Mouse (Mus musculus): Measurements from ENCODE around the gene Tbc1d17. TPM values are rescaled to one million over a fixed set of nuclear protein-coding genes. Genes with fewer than 3 reads are reported as not detected.

Tbc1d17 gene
- polyA plus RNA-seq, 1 experiment from 2014 or later = 83.8 TPM

DNA sequence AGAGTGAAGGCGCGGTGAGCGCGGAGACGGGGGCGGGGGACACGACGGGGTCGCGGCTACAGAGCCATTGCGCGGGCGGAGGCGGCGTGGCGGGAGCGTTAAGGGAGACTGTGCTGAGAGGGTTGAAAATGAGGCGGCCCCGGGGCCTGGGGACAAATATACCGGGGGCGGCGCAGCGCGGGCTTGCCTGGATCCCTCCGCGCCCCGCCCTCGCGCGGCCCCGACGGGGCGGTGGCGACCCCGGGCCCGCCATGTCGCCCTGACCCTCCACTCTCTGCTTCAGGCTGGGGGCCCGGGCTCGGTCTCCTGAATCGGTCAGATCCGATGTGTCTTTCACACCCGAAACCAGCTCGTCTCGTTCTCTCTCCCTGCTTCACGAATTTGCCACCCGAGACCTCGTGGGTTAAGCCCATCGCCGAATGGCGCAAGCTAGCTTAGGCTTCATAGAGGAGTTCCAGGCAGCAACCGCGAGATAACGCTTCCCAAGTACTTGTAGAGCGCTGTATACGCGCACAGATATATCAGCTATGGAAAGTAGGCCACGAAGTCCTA lies 32.3 kb downstream of the Tbc1d17 start, which contains the start of gene Atf5:
TSS of gene Atf5 (minus strand) at position 189 of the 552 bp plus-strand sequence.
- no peaks in the 10 kb centered on the region for H3K27me3 ChIP-seq
- peaks cover 50% of the 10 kb centered on the region for H3K4me1 ChIP-seq
- peaks cover 30% of the 10 kb centered on the region for H3K36me3 ChIP-seq (replicated peaks)
- ATAC-seq (ENCODE audit: low FRiP score) = peak; percentile 44
- peak within 1 kb of the TSS; percentile 86 for H3K4me3 ChIP-seq (replicated peaks)
- H3K27ac ChIP-seq = peak within 1 kb of the TSS; percentile 98
- H3K4me2 ChIP-seq = peak within 1 kb of the TSS; percentile 90
- peak within 1 kb of the TSS; percentile 87 for H3K9ac ChIP-seq
- under 1% methylated on average over 42 of the region's 57 CpGs for WGBS
- H3K9me3 ChIP-seq = no peaks in the 10 kb centered on the region

DNA sequence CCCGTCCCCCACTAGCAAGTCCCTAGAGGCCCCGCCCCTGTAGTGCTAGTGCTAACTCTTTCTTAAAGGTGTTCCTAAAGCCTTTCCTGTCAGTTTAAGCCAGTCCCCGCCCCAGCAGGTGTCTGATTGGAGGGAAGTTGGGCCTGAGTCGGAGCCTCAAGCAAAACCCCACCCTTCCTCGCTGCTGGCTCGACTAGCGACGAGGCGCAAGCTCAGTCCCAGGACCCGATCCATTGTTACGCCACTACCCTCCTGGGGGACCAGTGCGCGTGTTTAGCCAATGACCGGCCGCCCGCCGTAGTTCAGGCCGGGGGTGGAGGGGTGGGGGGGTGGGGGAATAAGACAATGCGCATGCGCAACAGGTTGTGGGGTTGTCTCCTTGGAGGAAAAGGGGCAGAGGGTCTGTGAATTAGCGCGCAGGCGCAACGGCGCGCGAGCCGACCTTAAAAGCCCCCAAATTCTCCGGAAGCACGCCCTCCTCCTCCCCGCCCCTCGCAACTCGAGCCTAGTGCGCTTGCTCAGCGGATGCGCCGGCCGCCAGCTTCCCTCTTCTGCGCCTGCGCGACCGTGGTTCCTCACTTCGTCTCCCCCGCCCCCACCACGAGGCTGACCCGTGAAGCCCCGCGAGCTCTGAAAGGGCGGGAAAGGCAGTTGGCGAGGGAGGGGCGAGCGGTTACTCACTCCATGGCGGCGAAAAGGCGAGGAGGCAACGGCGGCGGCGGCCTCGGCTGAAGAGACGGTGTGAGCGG lies 33.0 kb downstream of the Tbc1d17 start, which contains the start of the genes Nup62 and Il4i1:
TSS of gene Nup62 (plus strand) at position 368 of the 749 bp plus-strand sequence.
TSS of gene Il4i1 (plus strand) at position 667 of the 749 bp plus-strand sequence.
- no peaks in the 10 kb centered on the region for H3K27me3 ChIP-seq
- WGBS = under 1% methylated on average over 62 of the region's 62 CpGs
- peaks cover 47% of the 10 kb centered on the region for H3K4me1 ChIP-seq

DNA sequence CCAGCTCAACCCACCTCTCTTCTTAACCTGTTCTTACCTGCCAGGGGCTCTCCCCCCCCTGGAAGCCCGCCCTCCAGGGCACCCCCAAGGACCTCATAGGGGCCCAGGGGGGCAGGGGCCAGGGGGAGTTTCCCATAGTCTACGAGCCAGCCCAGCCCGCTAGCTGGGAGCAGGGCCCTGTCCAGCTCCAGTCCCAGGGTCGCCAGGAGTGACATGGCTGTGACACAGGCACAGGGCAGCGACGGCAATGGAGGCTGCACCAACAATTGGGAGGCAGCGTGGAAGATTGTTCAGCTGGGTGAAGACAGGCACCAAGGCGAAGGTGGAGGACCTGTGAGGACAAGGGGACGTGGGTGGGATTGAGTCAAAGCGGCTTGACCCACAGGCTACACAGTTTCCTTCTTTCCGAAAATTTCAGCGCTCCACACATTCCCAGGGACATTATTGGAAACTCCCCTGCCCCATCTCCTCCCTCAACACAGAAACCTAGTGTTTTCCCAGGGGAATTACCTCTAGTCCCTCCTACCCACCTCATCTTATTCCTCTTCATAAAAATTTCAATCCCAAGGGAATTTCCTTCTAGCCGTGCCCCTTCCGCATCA lies 33.8 kb downstream of the Tbc1d17 start:
- WGBS = 32% methylated on average over 14 of the region's 14 CpGs
- no peak; the same call in 1 of the 2 replicates for ATAC-seq (ENCODE audit: low FRiP score)
- Histone ChIP-seq H3K27me3 (no peaks in the 10 kb centered on the region), H3K9me3 (no peaks in the 10 kb centered on the region), H3K4me1 (peaks cover 44% of the 10 kb centered on the region), H3K27ac (peak overlapping the region; percentile 98), H3K36me3 (replicated peaks) (peaks cover 41% of the 10 kb centered on the region), H3K4me2 (peak overlapping the region; percentile 90), H3K4me3 (replicated peaks) (peak overlapping the region; percentile 86), H3K9ac (peak overlapping the region; percentile 34)

More for the DNA sequence above, 33.0 kb downstream of the Tbc1d17 start, which contains the start of the genes Nup62 and Il4i1:
- Histone ChIP-seq H3K4me3 (replicated peaks) (peak within 1 kb of the TSS; percentile 86), H3K9me3 (no peaks in the 10 kb centered on the region), H3K4me2 (peak within 1 kb of the TSS; percentile 90), H3K27ac (peak within 1 kb of the TSS; percentile 98), H3K9ac (peak within 1 kb of the TSS; percentile 87), H3K36me3 (replicated peaks) (peaks cover 36% of the 10 kb centered on the region)
- peak; percentile 95 for ATAC-seq (ENCODE audit: low FRiP score)

DNA sequence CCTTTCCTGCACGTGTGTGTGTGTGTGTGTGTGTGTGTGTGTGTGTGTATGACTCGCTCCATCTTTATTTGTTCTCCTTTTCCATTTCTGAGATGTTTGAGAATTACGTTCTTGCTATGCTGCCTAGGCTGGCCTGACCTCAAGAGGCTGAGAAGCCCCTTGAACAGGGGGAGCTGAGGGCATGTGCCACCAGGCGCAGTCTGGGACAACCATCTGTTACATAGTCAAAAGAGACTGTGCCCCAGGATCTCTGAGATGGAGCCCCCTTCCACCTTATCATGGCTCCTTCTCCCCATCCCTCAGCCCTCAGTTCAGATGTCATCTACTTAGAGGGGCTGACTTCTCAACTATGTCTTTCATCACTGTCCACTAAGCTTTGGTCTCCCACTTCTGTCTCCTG lies 34.5 kb downstream of the Tbc1d17 start:
- H3K27me3 ChIP-seq = no peaks in the 10 kb centered on the region
- 0 out of 2 replicates have a peak overlapping the region, but pooled peaks have one; percentile 98 for H3K27ac ChIP-seq
- H3K4me1 ChIP-seq = peaks cover 38% of the 10 kb centered on the region
- no peak for ATAC-seq (ENCODE audit: low FRiP score)
- H3K4me3 ChIP-seq (replicated peaks) = no peak overlapping the region
- 96% methylated on average over 3 of the region's 4 CpGs for WGBS
- no peak overlapping the region for H3K9ac ChIP-seq
- no peaks in the 10 kb centered on the region for H3K9me3 ChIP-seq
- H3K4me2 ChIP-seq = peak overlapping the region; percentile 90
- H3K36me3 ChIP-seq (replicated peaks) = peaks cover 37% of the 10 kb centered on the region

DNA sequence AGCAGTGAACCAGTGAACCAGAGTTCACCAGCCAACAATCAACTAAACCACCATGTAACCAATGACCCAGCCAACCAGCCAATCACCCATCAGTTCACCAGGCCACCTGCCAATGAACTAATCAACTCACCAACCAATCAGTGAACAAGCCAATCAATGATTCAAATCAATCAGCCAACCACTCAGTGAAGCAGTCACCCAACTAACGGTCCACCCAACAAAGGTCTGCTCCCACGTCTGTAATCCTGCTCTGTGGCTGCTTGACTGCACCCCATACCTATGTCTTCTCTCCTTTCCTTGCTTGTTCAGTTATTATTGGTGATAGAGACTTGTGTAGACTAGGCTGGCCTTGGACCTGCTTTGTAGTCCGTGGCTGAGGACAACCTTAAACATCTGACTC lies 34.9 kb downstream of the Tbc1d17 start:
- H3K36me3 ChIP-seq (replicated peaks) = peaks cover 37% of the 10 kb centered on the region
- no peak overlapping the region for H3K27ac ChIP-seq
- no peak overlapping the region for H3K4me3 ChIP-seq (replicated peaks)
- H3K4me1 ChIP-seq = peaks cover 34% of the 10 kb centered on the region
- no peaks in the 10 kb centered on the region for H3K9me3 ChIP-seq
- no peak overlapping the region; the same call in 1 of the 2 replicates for H3K4me2 ChIP-seq
- no peaks in the 10 kb centered on the region for H3K27me3 ChIP-seq
- no peak for ATAC-seq (ENCODE audit: low FRiP score)
- H3K9ac ChIP-seq = no peak overlapping the region
- WGBS = 93% methylated on average over 3 of the region's 3 CpGs

DNA sequence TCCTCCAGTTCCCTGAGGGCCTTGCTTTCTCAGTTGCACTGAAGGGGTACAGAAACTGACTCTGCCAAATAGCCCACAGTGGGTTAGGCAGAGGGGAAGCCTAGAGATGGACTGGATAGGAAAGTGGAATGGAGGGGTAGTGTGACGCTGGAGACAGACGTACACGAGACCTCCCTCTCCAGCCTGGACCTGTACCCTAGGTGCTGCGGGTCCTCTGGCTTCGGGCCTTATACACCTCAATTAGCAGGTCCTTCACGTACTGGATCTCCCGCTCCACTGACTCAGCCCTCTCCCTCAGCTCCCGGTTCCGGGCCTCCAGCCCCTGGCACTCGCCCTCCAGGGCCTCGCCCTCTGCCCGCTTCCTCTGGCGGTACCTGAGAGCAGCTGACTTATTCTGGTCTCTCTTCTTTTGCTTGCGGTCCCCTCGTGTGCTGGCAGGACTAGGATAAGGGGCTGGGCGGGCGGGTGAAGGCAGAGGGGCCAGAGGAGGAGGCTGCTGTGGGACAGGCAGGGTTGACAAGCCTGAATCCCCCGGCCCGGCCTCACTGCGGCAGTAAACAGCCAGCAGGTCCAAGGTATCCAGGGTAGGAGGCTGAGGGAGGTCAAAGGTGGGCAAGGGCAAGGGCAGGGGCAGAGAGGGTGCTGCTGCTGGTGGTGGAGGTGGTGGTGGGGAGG lies 36.1 kb downstream of the Tbc1d17 start:
- Histone ChIP-seq H3K36me3 (replicated peaks) (peaks cover 37% of the 10 kb centered on the region), H3K4me1 (peaks cover 22% of the 10 kb centered on the region), H3K4me2 (no peak overlapping the region), H3K4me3 (replicated peaks) (no peak overlapping the region), H3K27ac (no peak overlapping the region), H3K27me3 (no peaks in the 10 kb centered on the region), H3K9me3 (no peaks in the 10 kb centered on the region), H3K9ac (no peak overlapping the region; the same call in 1 of the 2 replicates)
- 87% methylated on average over 20 of the region's 20 CpGs for WGBS
- no peak for ATAC-seq (ENCODE audit: low FRiP score)

DNA sequence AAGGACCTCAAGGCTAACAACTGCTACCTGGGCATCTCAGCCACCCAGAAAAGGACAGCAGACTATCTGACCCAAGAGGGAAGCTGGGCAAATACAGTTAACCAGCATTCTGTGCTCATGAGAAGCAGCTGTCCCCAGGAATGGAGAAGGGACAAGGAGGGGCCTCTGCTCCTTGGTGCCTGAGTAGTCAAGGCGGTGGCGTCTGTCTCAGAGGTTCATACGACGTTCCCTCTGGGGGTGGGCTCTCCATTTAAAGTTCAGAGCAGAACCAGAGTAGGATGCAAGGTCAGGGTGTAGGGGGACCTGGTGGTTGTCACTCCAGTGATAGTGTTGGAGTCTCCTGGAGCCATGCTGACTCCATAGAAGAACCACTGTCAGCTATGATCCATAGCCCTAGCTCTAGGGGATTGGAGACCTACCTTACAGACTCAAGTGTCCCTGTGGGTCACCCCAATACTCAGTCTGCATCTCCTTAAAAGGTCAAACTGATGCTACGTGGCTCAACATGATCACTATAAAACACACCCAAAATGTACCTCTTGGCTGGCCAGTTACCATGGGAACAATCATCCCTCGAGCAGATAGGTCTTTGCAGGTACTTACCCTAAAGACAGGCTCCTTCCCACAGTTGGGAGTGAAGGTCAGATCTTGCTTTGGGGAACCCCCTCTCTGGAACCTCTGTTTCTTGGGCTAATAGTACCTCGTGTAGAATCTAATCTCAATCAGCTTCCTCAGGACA lies 37.9 kb downstream of the Tbc1d17 start:
- WGBS = 86% methylated on average over 7 of the region's 7 CpGs
- Histone ChIP-seq H3K9me3 (no peaks in the 10 kb centered on the region), H3K27ac (no peak overlapping the region), H3K4me1 (peaks cover 11% of the 10 kb centered on the region), H3K4me2 (no peak overlapping the region), H3K9ac (no peak overlapping the region), H3K4me3 (replicated peaks) (no peak overlapping the region), H3K27me3 (no peaks in the 10 kb centered on the region), H3K36me3 (replicated peaks) (peaks cover 37% of the 10 kb centered on the region)
- ATAC-seq (ENCODE audit: low FRiP score) = no peak

DNA sequence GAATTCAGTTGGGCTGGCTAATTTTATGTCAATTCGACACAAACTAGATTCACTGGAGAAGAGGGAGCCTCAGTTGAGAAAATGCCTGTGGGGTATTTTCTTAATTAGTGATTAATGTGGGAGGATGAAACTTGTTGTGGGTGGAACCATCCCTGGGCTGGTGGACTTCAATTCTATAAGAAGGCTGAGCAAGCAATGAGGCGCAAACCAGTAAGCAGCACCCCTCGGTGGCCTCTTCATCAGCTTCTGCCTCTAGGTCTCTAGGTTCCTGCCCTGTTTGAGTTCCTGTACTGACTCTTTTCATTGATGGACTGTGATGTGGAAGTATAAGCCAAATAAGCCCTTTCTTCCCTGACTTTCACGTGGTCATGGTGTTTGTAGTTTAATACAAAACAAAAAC lies 38.5 kb downstream of the Tbc1d17 start:
- WGBS = 81% methylated on average over 4 of the region's 4 CpGs
- Histone ChIP-seq H3K4me3 (replicated peaks) (no peak overlapping the region), H3K4me2 (no peak overlapping the region), H3K27me3 (no peaks in the 10 kb centered on the region), H3K27ac (no peak overlapping the region), H3K4me1 (peaks cover 9% of the 10 kb centered on the region), H3K9me3 (no peaks in the 10 kb centered on the region), H3K36me3 (replicated peaks) (peaks cover 37% of the 10 kb centered on the region), H3K9ac (no peak overlapping the region)
- ATAC-seq (ENCODE audit: low FRiP score) = no peak

DNA sequence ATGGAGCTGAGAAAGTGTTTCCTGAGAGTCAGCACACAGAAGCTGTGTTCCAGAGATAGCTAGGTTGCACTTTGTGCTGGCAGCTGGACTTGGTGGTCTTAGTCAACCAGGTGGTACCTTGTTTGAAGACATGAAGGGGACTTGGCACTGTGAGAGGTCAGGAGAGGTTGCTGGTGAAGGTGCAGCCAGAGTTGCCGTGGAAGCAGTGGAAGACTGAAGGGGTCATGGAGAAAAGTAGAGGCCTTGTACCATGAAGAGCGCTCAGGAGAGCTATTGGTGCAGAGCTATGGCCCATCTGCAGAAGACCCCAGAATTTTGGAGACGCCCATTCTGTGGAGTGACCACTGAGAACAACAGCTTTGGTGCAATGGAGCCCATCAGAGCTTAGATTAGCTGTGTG lies 39.4 kb downstream of the Tbc1d17 start:
- Histone ChIP-seq H3K4me1 (no peaks in the 10 kb centered on the region), H3K4me2 (no peak overlapping the region), H3K27ac (no peak overlapping the region), H3K36me3 (replicated peaks) (peaks cover 35% of the 10 kb centered on the region), H3K9me3 (no peaks in the 10 kb centered on the region), H3K9ac (no peak overlapping the region), H3K4me3 (replicated peaks) (no peak overlapping the region), H3K27me3 (no peaks in the 10 kb centered on the region)
- ATAC-seq (ENCODE audit: low FRiP score) = no peak
- 88% methylated on average over 3 of the region's 3 CpGs for WGBS

DNA sequence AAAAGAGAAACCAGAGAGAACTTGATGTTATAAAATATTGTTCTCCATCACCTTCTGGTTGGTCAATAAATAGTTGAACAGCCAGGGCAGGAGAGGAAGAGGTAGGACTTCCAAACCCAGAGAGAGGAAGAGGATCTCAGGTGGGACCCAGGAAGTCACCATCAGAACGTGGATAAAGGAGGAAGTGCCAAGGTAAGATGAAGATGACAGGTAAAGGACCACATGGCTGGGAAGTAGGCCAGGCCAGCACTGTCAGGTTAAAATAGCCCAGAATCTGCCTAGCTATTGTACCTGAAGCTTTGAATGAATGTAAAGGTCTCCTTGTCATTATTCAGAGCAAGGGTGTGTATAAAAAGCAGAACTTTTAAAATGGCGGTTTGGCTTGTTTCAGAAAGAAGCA lies 40.0 kb downstream of the Tbc1d17 start:
- H3K9ac ChIP-seq = no peak overlapping the region
- WGBS = 93% methylated on average over 2 of the region's 2 CpGs
- no peaks in the 10 kb centered on the region for H3K4me1 ChIP-seq
- no peaks in the 10 kb centered on the region for H3K9me3 ChIP-seq
- H3K27ac ChIP-seq = no peak overlapping the region
- H3K4me2 ChIP-seq = no peak overlapping the region
- no peak for ATAC-seq (ENCODE audit: low FRiP score)
- H3K27me3 ChIP-seq = no peaks in the 10 kb centered on the region
- H3K36me3 ChIP-seq (replicated peaks) = peaks cover 29% of the 10 kb centered on the region
- H3K4me3 ChIP-seq (replicated peaks) = no peak overlapping the region

DNA sequence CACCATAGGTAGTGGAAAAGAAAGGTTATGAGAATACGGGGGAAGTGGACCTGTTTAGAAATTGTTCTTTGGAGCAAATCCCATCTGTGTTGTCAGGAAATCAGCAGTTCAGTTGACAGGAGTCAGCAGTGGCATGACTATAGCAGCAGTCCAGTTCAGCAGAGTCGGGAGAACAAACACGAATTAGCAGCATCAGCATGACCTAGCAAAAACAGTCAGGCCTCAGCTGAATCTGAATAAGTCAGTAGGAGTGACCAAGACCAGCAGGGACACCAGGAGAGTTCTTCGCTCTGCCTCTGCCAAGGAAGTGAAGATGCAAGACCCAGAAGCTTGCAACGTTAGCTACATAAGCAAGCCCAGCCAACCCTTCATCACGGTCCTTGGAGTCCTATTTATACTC lies 56.1 kb downstream of the Tbc1d17 start:
- Histone ChIP-seq H3K4me1 (no peaks in the 10 kb centered on the region), H3K4me2 (no peak overlapping the region), H3K9ac (no peak overlapping the region), H3K36me3 (replicated peaks) (no peaks in the 10 kb centered on the region), H3K4me3 (replicated peaks) (no peak overlapping the region), H3K9me3 (peaks cover 3% of the 10 kb centered on the region; the same call in 1 of the 2 replicates), H3K27ac (no peak overlapping the region), H3K27me3 (no peaks in the 10 kb centered on the region; the same call in 1 of the 2 replicates)
- WGBS = 84% methylated on average over 6 of the region's 6 CpGs
- no peak for ATAC-seq (ENCODE audit: low FRiP score)
